Mouse (Mus musculus) adrenal gland, postnatal 4 days (tissue): ENCODE data around the gene Sh3glb1. TPM values are rescaled to one million over a fixed set of nuclear protein-coding genes. Genes with fewer than 3 reads are reported as not detected.

ENCODE experiments used
- total RNA-seq, 2 experiments: library from RNA; stranded (reverse); gene quantifications; 2 replicates each; pipeline ENCODE4 v1.2.3; 2021

The Sh3glb1 gene
- total RNA-seq, 2 experiments from 2014 or later = 125 to 127 TPM

Other genes with a start within 250 kb of the Sh3glb1 start
- gene Hs2st1, start 150.2 kb downstream of the Sh3glb1 start, total RNA-seq = 10 to 100 TPM; 27.8 to 31.1 TPM
- gene Selenof, start 150.0 kb downstream of the Sh3glb1 start, total RNA-seq = 100 to 1,000 TPM; 288 to 291 TPM
- gene Clca3a1, start 40.6 kb upstream of the Sh3glb1 start, total RNA-seq = 10 to 100 TPM; 27.0 to 27.6 TPM
- under 1 TPM; 0.34 to 0.42 TPM for gene Clca3a2, start 99.2 kb upstream of the Sh3glb1 start, total RNA-seq
- not detected for gene Clca3b, start 129.0 kb upstream of the Sh3glb1 start, total RNA-seq
- not detected for gene Clca4b, start 212.2 kb upstream of the Sh3glb1 start, total RNA-seq